Mouse (Mus musculus): ENCODE measurements around the gene Smpd4. TPM values are rescaled to one million over a fixed set of nuclear protein-coding genes. Genes with fewer than 3 reads are reported as not detected.
A peak's percentile ranks its signal among the peaks of the same experiment; 100 is the strongest.

Smpd4 gene
- 113 and 125 TPM in 2 replicates for polyA plus RNA-seq (2012; rRNA removed)

DNA sequence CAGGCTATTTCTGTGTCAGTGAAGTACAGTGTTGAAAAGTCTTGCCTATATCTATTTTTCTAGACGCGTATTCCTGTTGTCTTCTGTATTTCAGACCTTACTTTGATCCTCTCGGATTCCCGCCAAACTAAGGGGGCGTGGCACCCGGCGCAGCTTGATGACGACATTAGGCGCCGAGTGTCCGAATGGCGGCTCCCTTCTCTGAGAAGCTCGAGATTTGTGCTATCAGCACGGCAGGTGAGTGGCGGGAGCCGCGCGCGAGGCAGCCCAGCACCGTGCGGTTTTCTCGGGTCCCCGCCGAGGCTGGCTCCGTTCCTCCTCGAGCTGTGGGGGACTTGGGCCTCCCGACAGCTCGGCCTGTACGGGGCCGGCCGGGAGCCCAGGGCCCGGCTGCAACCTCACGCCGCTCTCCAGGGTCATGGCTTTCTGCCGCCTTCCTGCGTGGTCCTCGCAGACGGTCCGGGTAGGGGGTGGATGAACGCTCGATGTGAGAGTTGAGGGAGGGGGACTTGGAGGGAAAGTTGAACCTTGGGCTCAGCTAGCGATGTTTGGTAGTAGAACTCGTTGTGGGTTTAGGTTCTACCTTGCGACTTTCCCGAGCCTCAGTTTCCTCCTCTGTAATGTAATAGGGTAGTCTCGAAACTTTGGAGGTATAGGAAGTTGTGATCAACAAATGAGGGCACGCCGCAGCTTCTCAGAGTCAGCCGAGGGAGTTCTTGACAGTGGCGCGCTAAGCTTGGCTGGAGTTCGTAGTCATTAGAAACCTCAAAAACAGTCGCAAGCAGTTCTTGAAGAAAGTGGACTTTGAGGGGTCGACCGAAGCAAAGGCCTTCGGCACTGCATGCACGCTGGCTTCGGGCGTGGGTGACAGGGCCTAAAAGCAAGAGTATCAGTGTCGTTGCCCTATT is at the start of gene Smpd4:
Gene Smpd4, plus strand, starts transcription at position 157 of the 908 bp plus-strand sequence.
- H3K4me3 ChIP-seq (replicated peaks; ENCODE audit: insufficient read depth, low read depth, low read length): peak within 1 kb of the TSS; percentile 95
- 1% methylated on average over 60 of the region's 60 CpGs for WGBS
- peak; percentile 86 to 94 for DNase-seq
- no peak within 1 kb of the TSS for H3K27ac ChIP-seq (ENCODE audit: insufficient read depth, low read length)
- H3K4me1 ChIP-seq (ENCODE audit: control insufficient read depth, insufficient read depth, low read length): peaks cover 3% of the 10 kb centered on the region; the same call in 1 of the 2 replicates
- TF ChIP-seq POLR2A (IDR thresholded peaks at IDR 0.05; ENCODE audit: borderline replicate concordance, insufficient read depth, low read length) (no peak), CTCF (IDR thresholded peaks at IDR 0.05; ENCODE audit: borderline replicate concordance, insufficient read depth, low read depth, low read length) (no peak)
- H3K27me3 ChIP-seq (ENCODE audit: control insufficient read depth, insufficient read depth, low read length): no peaks in the 10 kb centered on the region

DNA sequence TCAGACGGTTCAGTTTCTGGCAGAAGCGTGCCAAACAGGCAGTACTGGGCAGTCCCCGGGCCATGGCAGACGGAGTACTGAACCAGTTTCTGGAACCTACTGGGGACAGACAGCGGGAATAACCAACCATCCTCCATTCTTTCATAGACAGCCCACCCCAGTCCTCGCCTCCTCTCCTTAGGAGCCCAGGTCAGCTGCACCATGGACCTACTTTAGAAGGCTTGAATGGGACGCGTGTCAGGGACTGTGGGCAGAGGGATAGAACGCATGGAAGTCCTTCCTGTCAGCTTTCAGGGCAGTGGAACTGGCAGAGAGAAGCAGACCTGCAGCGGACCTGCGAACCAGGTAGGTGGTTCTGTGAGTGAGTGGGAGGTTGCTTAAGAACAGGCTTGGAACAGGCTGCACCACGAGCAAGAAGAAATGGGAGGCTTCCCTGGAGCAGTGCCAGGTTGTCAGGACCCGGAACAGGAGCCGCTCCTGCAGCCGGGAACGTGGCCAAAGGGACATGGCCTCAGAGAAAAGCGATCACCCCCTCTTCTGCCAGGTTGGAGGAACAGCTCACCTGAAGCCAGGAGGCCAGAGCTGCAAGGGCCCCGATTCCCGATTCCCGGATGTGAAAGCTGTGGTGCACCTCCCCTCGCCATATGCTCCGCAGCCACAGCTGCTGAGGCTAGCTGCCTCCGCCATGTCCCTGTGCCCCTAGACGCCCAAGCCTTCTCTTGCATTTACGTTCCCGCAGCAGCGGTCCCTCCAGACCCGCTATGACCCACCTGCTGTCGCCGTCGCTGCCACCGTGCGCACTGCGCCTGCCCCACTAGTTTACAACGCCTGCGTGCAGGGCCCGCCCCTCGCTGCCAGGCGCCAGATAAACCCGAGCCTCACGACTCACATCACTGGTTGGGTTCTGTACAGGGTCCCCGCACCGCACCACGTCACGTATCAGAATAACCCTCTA is 43.0 kb upstream of the Smpd4 start:
- peak; percentile 81 to 83 for DNase-seq
- TF ChIP-seq POLR2A (IDR thresholded peaks at IDR 0.05; ENCODE audit: borderline replicate concordance, insufficient read depth, low read length) (peak; percentile 86), CTCF (IDR thresholded peaks at IDR 0.05; ENCODE audit: borderline replicate concordance, insufficient read depth, low read depth, low read length) (no peak)
- Histone ChIP-seq H3K4me3 (replicated peaks; ENCODE audit: insufficient read depth, low read depth, low read length) (peak overlapping the region; percentile 80), H3K27me3 (ENCODE audit: control insufficient read depth, insufficient read depth, low read length) (no peaks in the 10 kb centered on the region), H3K4me1 (ENCODE audit: control insufficient read depth, insufficient read depth, low read length) (peaks cover 12% of the 10 kb centered on the region; the same call in 1 of the 2 replicates), H3K27ac (ENCODE audit: insufficient read depth, low read length) (peak overlapping the region; percentile 75)
- WGBS: 4% methylated on average over 45 of the region's 45 CpGs

DNA sequence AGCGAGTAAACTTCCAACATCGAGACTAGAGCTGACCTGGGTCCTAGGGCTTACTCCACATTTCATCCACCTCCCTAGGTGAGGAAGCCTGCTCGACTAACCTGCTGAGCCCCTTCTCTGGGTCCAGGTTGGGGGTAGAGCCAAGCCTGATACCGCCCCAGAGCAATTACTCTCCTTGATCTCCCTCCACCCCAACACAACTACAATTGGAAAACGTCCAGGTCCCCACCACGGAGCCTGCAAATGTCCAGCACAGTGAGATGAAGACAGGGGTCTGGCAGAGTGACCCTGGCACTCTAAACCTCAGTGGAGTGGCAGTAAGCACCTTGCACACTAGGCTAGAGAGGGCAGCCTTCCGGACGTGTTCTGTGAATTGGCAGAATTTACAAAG is 42.3 kb upstream of the Smpd4 start:
- H3K27me3 ChIP-seq (ENCODE audit: control insufficient read depth, insufficient read depth, low read length): no peaks in the 10 kb centered on the region
- H3K27ac ChIP-seq (ENCODE audit: insufficient read depth, low read length): peak overlapping the region; percentile 75; the same call in 1 of the 2 replicates
- no peak for DNase-seq
- 6% methylated on average over 8 of the region's 8 CpGs for WGBS
- peak overlapping the region; percentile 80 for H3K4me3 ChIP-seq (replicated peaks; ENCODE audit: insufficient read depth, low read depth, low read length)
- TF ChIP-seq POLR2A (IDR thresholded peaks at IDR 0.05; ENCODE audit: borderline replicate concordance, insufficient read depth, low read length) (no peak), CTCF (IDR thresholded peaks at IDR 0.05; ENCODE audit: borderline replicate concordance, insufficient read depth, low read depth, low read length) (no peak)
- H3K4me1 ChIP-seq (ENCODE audit: control insufficient read depth, insufficient read depth, low read length): peaks cover 12% of the 10 kb centered on the region; the same call in 1 of the 2 replicates

GRCm38 (mm10) chr16:17583064-17583463 is 36.1 kb upstream of the Smpd4 start, which contains the start of gene Slc7a4:
Gene Slc7a4 (minus strand): TSS chr16:17583214.
- Histone ChIP-seq H3K4me3 (replicated peaks; ENCODE audit: insufficient read depth, low read depth, low read length) (no peak within 1 kb of the TSS), H3K27me3 (ENCODE audit: control insufficient read depth, insufficient read depth, low read length) (no peaks in the 10 kb centered on the region), H3K4me1 (ENCODE audit: control insufficient read depth, insufficient read depth, low read length) (no peaks in the 10 kb centered on the region), H3K27ac (ENCODE audit: insufficient read depth, low read length) (no peak within 1 kb of the TSS)
- TF ChIP-seq CTCF (IDR thresholded peaks at IDR 0.05; ENCODE audit: borderline replicate concordance, insufficient read depth, low read depth, low read length) (peak; percentile 51), POLR2A (IDR thresholded peaks at IDR 0.05; ENCODE audit: borderline replicate concordance, insufficient read depth, low read length) (no peak)
- WGBS: 20% methylated on average over 8 of the region's 8 CpGs
- DNase-seq: no peak

GRCm38 (mm10) chr16:17584555-17584954 is 34.6 kb upstream of the Smpd4 start:
- H3K27me3 ChIP-seq (ENCODE audit: control insufficient read depth, insufficient read depth, low read length): no peaks in the 10 kb centered on the region
- no peak overlapping the region for H3K27ac ChIP-seq (ENCODE audit: insufficient read depth, low read length)
- no peak for DNase-seq
- WGBS: 79% methylated on average over 7 of the region's 7 CpGs
- TF ChIP-seq POLR2A (IDR thresholded peaks at IDR 0.05; ENCODE audit: borderline replicate concordance, insufficient read depth, low read length): no peak
- no peak for TF ChIP-seq CTCF (IDR thresholded peaks at IDR 0.05; ENCODE audit: borderline replicate concordance, insufficient read depth, low read depth, low read length)
- no peak overlapping the region for H3K4me3 ChIP-seq (replicated peaks; ENCODE audit: insufficient read depth, low read depth, low read length)
- no peaks in the 10 kb centered on the region for H3K4me1 ChIP-seq (ENCODE audit: control insufficient read depth, insufficient read depth, low read length)

DNA sequence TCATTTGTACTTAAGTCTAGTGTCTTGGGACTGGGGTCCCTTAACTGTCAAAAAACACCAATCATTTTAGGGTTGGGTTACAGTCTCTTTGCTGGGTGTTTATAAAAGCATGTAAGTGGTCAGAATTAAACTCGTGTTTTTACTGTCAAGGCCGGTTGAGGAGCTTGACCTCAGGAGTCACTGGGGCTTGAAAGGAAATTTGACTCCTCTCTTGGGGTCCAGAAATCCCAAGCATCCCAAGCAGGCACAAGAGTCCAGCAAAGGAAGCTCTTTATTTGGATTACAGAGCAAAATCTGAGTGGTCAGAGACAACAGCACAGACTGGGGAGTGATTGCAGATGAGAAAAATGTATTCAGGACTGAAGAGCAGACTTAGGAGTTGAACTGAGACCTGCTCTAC is 28.4 kb upstream of the Smpd4 start:
- Histone ChIP-seq H3K27ac (ENCODE audit: insufficient read depth, low read length) (no peak overlapping the region), H3K4me3 (replicated peaks; ENCODE audit: insufficient read depth, low read depth, low read length) (no peak overlapping the region), H3K27me3 (ENCODE audit: control insufficient read depth, insufficient read depth, low read length) (no peaks in the 10 kb centered on the region), H3K4me1 (ENCODE audit: control insufficient read depth, insufficient read depth, low read length) (no peaks in the 10 kb centered on the region)
- no peak for TF ChIP-seq CTCF (IDR thresholded peaks at IDR 0.05; ENCODE audit: borderline replicate concordance, insufficient read depth, low read depth, low read length)
- TF ChIP-seq POLR2A (IDR thresholded peaks at IDR 0.05; ENCODE audit: borderline replicate concordance, insufficient read depth, low read length): no peak
- DNase-seq: no peak
- 27% methylated on average over 2 of the region's 2 CpGs for WGBS

GRCm38 (mm10) chr16:17600944-17601562 is 18.1 kb upstream of the Smpd4 start:
- Histone ChIP-seq H3K4me1 (ENCODE audit: control insufficient read depth, insufficient read depth, low read length) (no peaks in the 10 kb centered on the region), H3K4me3 (replicated peaks; ENCODE audit: insufficient read depth, low read depth, low read length) (no peak overlapping the region), H3K27ac (ENCODE audit: insufficient read depth, low read length) (no peak overlapping the region), H3K27me3 (ENCODE audit: control insufficient read depth, insufficient read depth, low read length) (no peaks in the 10 kb centered on the region; the same call in 1 of the 2 replicates)
- no peak for TF ChIP-seq CTCF (IDR thresholded peaks at IDR 0.05; ENCODE audit: borderline replicate concordance, insufficient read depth, low read depth, low read length)
- TF ChIP-seq POLR2A (IDR thresholded peaks at IDR 0.05; ENCODE audit: borderline replicate concordance, insufficient read depth, low read length): no peak
- 43% methylated on average over 3 of the region's 3 CpGs for WGBS
- DNase-seq: no peak

All from cerebellum, adult 2 months (tissue).